Mouse (Mus musculus) gastrocnemius, adult 2 months (tissue): Measurements from ENCODE around the gene Celf5. TPM values are rescaled to one million over a fixed set of nuclear protein-coding genes. Genes with fewer than 3 reads are reported as not detected.
A peak's percentile ranks its signal among the peaks of the same experiment; 100 is the strongest.

Experiments used
- DNase-seq: peaks from one replicate; pipeline ENCODE4 v3.0.0; 2022
- H3K27ac ChIP-seq: fragments of 200-600 bp; 2 replicates; pipeline ENCODE4 v1.8.1; 2022; ENCODE audit warnings: mild to moderate bottlenecking
- H3K4me3 ChIP-seq: fragments of 200-600 bp; 2 replicates; pipeline ENCODE4 v1.8.1; 2022; ENCODE audit warnings: mild to moderate bottlenecking, moderate library complexity
- CTCF ChIP-seq: fragments of 200-600 bp; IDR thresholded peaks from 2 replicates; pipeline ENCODE4 v1.8.1; 2022; ENCODE audit warnings: antibody characterized with exemption, mild to moderate bottlenecking, moderate library complexity
- intact Hi-C: fragments of 180-260 bp; cut with DNase I; formaldehyde crosslinking; loops from one replicate; pipeline ENCODE4 v1.15.1; 2025
- long read RNA-seq, 2 experiments: library from polyadenylated mRNA; stranded (forward); transcript quantifications; one replicate each; pipeline ENCODE4 v2.0.0; 2021
- total RNA-seq, 2 experiments: library from RNA; stranded (reverse); gene quantifications; 2 replicates each; pipeline ENCODE4 v1.2.3; 2021

Gene Celf5
- under 1 TPM in 1 of 2 experiments, not detected in 1; 0.17 TPM for total RNA-seq
- long read RNA-seq, experiment 1 = 0 reads
- long read RNA-seq, experiment 2 = 0 reads

DNA sequence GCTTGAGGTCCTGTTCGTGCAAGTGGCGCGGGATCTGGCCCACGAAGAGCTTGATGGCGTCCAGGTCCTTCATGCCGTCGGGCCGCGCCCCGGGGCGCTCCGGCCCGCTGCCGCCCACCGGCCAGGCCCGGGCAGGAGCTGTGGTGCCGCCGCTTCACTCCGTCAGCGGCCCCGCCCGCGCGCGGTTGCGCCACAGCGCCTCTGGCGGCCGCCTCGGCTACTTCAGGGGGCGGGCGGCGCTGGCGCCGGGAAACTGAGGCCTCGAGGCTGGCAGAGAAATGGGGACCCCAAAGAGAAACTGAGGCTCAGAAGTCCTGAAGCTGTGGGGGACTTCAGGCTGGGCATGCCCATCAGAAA, at the start of gene Celf5:
Gene Celf5, minus strand, starts transcription at position 177 of the 357 bp plus-strand sequence.
- H3K4me3 ChIP-seq = peak within 1 kb of the TSS; percentile 78
- intact Hi-C loops = no loop called here
- TF ChIP-seq CTCF = peak; percentile 90
- peak within 1 kb of the TSS; percentile 49; the same call in 1 of the 2 replicates for H3K27ac ChIP-seq
- peak; percentile 66 for DNase-seq

DNA sequence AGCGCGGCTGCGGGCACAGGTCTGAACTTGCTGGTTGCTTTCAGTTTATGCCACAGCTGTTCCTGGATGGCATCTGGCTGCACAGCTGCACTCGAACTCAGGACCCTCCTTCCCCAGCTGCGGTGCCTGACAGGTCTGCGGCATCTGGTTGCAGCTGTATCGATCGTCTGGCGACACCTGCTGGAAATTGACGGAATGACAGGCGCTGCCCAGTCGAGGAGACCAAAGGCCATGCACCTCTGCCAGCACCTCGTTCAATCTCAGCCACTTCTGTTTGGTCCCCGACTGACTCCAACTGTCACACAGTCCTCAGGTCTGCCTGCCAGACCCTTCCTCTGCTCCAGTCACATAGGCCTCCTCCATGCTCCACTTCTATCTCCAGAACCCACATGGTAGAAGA, 44.3 kb upstream of the Celf5 start:
- intact Hi-C loops = loop anchor here (1.0 kb wide), 1 partner anchor 24 kb away; no protein-coding TSS in a partner anchor

DNA sequence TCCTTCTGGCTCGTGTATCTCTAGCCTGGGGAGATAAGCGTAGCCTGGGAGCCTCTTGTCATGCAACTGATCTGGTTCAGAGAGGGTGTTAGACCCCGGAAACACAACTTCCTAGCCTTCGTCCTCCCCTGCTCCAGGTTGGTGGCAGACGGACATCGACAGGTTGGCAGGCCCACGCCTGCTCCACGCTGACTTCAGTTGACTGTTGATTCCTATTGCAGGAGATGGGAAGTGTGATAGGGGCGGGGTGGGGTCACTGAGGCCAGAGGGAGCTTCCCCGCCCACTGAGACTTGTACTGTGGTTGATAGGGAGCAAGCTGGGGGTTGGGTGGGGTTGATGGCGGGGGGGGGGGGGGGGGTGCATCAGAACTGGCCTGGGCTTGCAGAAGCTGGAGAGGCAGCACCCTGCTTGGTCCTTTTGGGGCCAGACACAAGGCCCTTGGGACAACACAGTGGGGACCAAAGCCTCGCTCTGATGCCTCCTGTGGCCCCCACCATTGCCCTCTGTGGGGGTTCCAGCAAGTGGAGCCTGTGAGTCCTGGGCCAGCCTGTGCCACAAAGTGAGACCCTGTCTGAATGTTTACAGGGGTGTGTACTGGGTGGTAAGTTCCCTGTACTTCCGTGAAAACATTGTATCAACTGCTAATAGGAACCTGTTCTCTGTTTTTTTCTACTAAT, 42.6 kb upstream of the Celf5 start:
- no peak for DNase-seq
- Histone ChIP-seq H3K4me3 (no peak overlapping the region), H3K27ac (0 out of 2 replicates have a peak overlapping the region, but pooled peaks have one; percentile 43)
- no peak for TF ChIP-seq CTCF
- intact Hi-C loops = no loop called here

More for the DNA sequence above, 44.3 kb upstream of the Celf5 start:
- no peak overlapping the region for H3K27ac ChIP-seq
- peak; percentile 87 for DNase-seq
- TF ChIP-seq CTCF = peak; percentile 100
- H3K4me3 ChIP-seq = no peak overlapping the region

DNA sequence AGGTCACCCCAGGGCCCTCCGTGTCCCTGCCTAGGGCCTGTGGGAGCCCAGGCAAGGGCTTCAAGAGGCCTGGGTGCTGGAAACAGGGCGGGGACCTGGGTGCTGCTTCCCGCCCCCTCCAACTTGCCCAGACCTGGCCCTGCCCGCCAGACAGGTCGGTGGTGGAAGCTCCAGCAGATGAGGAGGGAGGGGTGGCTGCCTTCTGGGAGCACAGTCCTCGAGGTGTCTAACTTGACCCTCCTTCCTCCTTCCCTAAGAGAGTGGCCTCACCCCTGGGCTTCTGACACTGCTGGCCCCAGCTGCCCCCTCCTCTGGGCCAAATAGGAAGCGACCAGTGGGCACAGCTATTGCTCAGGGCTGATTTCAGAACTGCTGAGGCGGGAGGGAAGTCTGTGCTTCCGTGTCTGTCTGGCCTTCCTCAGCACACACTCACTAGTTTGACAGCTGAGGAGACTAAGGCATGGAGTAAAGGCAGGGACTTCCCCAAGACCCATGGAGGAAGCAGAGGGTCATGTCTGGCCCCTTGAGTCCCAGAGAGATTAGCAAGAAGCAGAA, 41.6 kb upstream of the Celf5 start, which contains the start of gene Gna15:
Gene Gna15, minus strand, starts transcription at position 175 of the 555 bp plus-strand sequence.
- DNase-seq = no peak
- peak within 1 kb of the TSS; percentile 78 for H3K27ac ChIP-seq
- intact Hi-C loops = no loop called here
- H3K4me3 ChIP-seq = peak within 1 kb of the TSS; percentile 59
- no peak for TF ChIP-seq CTCF

DNA sequence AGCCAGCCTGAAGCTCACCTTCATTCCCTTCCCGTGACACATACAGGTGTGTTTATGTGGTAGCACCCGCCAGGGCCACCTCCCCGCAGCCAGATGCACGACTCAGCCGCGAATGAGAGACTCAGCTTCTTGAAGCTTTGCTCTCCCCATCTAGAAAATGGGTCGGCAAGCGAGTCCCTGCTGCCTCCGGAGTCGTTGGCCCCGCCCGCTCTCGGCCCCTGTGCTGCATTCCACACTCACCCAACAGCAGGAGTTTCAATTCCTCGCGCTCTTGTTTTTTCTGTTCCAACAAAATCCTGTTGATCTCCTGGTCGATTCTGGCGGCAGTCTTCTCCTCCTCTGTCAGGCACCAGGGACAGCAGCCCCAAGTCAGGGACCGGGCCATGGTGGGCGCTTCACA, 41.1 kb upstream of the Celf5 start:
- peak overlapping the region; percentile 78 for H3K27ac ChIP-seq
- intact Hi-C loops = no loop called here
- no peak for DNase-seq
- no peak for TF ChIP-seq CTCF
- H3K4me3 ChIP-seq = peak overlapping the region; percentile 59

DNA sequence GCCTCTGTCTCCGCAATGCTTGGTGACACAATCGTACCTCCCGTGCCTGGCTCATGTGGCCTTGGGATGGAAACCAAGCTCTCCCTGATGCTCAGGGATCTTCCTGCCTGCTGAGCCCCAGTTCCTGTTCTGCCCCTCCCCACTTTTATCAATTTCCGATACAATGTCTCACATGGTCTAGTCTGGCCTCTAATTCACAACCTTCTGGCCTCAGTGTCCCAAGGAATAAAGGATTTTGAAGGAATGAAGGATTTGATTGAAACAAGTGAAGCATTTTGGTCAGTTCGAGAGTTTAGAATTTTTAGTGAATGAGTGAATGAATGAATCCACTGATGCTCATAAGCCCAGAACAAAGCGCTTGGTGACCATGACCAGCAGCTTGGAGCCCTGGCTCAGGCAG, 40.6 kb upstream of the Celf5 start:
- no peak for DNase-seq
- Histone ChIP-seq H3K27ac (peak overlapping the region; percentile 78; the same call in 1 of the 2 replicates), H3K4me3 (peak overlapping the region; percentile 59)
- TF ChIP-seq CTCF = no peak
- intact Hi-C loops = no loop called here

DNA sequence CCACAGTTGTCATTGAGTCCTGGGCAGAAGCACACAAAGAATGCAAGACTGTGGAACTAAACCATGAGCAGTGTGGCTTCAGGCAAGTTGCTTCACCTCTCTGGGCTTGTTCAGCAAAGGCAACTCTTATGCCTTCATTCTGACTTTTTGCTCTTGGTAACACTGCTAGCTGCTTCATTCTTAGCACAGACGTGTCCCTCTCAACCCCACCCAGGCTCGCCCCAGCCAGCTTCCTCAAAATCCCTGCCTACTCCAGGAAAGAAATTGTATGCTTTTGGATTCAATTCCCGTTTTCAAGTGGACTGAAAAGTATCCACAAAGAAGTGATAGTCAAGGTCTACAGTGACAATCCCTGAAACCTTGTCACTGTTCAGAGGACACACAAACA, 37.5 kb upstream of the Celf5 start:
- no peak for DNase-seq
- no peak for TF ChIP-seq CTCF
- H3K27ac ChIP-seq = peak overlapping the region; percentile 61
- intact Hi-C loops = loop anchor here (5.0 kb wide), 1 partner anchor 32 kb away; no protein-coding TSS in a partner anchor
- H3K4me3 ChIP-seq = no peak overlapping the region

DNA sequence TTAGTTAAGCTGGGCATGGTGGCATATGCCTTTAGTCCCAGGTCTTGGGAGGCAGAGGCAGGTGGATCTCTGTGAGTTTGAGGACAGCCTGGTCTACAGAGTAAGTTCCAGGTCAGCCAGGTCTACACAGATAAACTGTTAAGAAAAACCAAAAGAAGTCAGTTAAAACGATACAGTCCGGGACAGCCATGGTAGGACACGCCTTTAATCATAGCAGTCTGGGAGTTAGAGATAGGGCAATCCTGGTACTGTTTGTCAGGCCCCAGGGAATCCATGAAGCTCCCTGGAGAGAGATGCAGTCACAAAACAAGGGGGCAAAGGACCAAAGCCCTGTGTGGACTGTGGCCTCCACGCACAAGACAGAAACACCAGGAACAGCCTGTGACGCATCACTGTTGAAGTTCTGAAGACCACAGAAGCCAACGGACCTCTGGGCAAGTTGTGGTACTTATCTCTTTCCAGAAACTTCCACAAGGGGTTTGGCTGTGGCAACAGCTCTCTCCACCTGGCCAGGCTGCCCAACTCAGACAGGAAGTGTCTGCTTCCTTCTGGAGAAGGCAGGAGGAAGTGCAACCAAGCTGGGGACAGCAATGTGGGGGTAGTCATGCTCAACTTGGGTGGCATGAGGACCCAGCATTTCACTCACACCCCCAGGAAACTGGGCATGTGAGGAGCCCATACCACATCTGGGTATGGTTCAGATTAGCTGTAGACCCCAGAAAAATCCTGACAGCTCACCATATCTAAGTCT, 36.9 kb upstream of the Celf5 start:
- intact Hi-C loops = loop anchor here (5.0 kb wide), 1 partner anchor 33 kb away; no protein-coding TSS in a partner anchor
- H3K4me3 ChIP-seq = no peak overlapping the region
- H3K27ac ChIP-seq = peak overlapping the region; percentile 61

DNA sequence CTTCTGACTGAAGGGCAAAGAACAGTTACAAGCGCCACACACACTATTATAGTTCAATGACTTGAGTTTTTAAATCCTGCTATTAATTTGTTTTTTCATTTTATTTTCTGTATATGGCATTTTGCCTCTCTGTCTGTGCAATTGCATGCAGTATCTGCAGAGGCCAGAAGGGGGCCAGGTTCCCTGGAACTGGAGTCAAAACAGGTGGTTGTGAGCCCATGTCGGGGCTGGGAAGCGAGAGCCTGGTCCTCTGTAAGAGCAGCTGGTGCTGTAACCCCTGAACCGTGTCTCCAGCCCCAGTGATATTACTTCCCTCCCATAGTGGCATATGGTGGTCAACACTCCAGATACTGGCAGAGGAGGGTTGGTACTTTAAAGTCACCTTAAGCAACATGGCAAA, 36.0 kb upstream of the Celf5 start:
- TF ChIP-seq CTCF = peak; percentile 87
- intact Hi-C loops = loop anchor here (5.0 kb wide), 1 partner anchor 34 kb away; no protein-coding TSS in a partner anchor

More for the DNA sequence above, 36.9 kb upstream of the Celf5 start:
- no peak for DNase-seq
- no peak for TF ChIP-seq CTCF

DNA sequence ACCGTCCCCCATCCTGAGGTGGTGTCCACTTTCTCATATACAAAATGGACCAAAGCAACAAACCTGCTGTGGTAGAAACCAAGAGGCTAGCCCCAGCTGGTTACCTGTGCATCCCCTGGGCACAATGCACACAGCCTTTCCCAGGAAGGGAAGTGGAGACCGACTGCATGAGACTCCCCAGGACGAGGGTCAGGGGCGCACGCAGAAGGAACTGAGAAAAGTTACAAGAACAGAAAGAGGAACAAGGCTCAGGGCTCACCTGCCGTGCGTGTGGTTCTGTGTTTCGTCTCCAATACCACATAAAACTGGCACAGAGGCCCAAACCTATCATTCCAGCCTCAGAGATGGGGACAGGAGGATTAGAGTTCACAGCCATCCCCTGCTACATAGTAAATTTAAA, 34.7 kb upstream of the Celf5 start:
- intact Hi-C loops = loop anchor here (5.0 kb wide), 1 partner anchor 35 kb away; no protein-coding TSS in a partner anchor
- no peak overlapping the region for H3K27ac ChIP-seq
- no peak for DNase-seq
- H3K4me3 ChIP-seq = no peak overlapping the region
- TF ChIP-seq CTCF = no peak

More for the DNA sequence above, 36.0 kb upstream of the Celf5 start:
- DNase-seq = peak; percentile 80
- Histone ChIP-seq H3K4me3 (no peak overlapping the region), H3K27ac (no peak overlapping the region)

DNA sequence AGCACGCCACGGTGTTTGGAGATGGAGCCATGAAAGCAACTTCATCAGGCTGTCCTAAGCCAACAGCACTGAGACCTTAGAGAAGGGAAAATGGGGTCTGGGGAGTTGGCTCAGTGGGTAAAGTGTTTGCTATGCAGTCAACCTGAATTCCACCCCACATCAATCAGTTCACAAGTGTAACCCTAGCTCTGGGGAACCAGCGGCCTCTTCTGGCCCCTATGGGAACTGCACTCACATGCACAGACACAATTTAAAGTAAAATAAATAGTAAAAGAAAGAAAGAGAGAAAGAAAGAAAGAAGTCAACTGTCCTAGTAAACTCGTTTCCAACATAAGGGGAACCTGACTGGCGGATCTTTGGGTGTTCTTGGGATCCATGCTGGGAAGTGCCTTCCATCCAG, 31.3 kb upstream of the Celf5 start:
- TF ChIP-seq CTCF = peak; percentile 9; the same call in 1 of the 2 replicates
- DNase-seq = no peak
- intact Hi-C loops = no loop called here

DNA sequence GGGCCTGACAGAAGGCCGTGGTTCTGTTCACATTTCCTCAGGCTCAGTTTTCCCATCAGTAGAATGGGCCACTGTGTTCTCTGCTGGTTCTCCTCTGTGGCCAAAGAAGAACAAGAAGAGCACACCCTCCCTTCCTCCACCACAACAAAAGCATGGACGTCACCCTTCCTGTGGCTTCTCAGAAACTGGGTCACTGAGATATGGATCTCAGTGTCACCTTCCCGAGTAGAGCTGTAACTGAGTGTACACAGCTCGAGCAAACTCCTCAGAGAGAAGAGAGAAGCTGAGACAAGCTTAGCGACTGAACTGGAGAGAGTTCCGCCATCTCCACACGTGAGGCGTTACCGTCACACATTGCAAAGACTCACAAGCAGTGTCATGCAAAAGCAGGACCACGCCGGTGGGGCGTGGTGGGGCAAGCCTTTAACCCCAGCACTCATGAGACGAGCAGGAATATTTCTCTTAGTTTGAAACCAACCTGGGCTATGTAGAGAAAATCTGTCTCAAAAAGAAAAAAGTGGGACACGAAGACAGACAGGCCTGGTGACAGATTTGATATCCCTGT, 27.8 kb upstream of the Celf5 start:
- Histone ChIP-seq H3K4me3 (no peak overlapping the region), H3K27ac (no peak overlapping the region)
- DNase-seq = no peak
- TF ChIP-seq CTCF = no peak
- intact Hi-C loops = no loop called here

More for the DNA sequence above, 31.3 kb upstream of the Celf5 start:
- Histone ChIP-seq H3K27ac (no peak overlapping the region), H3K4me3 (no peak overlapping the region)
